Mouse (Mus musculus) MEL (cell line): ENCODE results near the gene Rmnd1. TPM values are rescaled to one million over a fixed set of nuclear protein-coding genes. Genes with fewer than 3 reads are reported as not detected.

ENCODE experiments used
- DNase-seq: peaks from one replicate; pipeline ENCODE4 v3.0.0; 2011; ENCODE audit warnings: low read depth, low spot score
- H3K27ac ChIP-seq: 2 replicates; pipeline ENCODE4 v1.5.1; 2012; ENCODE audit warnings: low read depth, mild to moderate bottlenecking, control low read depth, low read length, moderate library complexity; ENCODE audit not compliant: control insufficient read depth
- H3K27me3 ChIP-seq, 2 experiments: fragments of 150-350 bp in 1 of 2; sonication (generic) in 1 of 2; 2 replicates each; pipeline ENCODE4 v1.6.1; 2012; ENCODE audit warnings: low read length in 2 of 2, mild to moderate bottlenecking in 2 of 2, improper control_type of control experiment in 1 of 2, moderate library complexity in 1 of 2; ENCODE audit not compliant: insufficient read depth in 2 of 2, control insufficient read depth in 1 of 2
- H3K36me3 ChIP-seq, 2 experiments: 2 replicates each; pipeline ENCODE4 v1.6.1; 2012 to 2014; ENCODE audit warnings: low read length in 2 of 2, improper control_type of control experiment in 1 of 2, inconsistent platforms in 1 of 2, mild to moderate bottlenecking in 1 of 2; ENCODE audit not compliant: insufficient read depth in 2 of 2, control insufficient read depth in 1 of 2
- H3K4me1 ChIP-seq, 2 experiments: fragments of 150-350 bp in 1 of 2; sonication (generic) in 1 of 2; 2 replicates each; pipeline ENCODE4 v1.6.1; 2012; ENCODE audit warnings: low read length in 2 of 2, improper control_type of control experiment in 1 of 2, mild to moderate bottlenecking in 1 of 2; ENCODE audit not compliant: insufficient read depth in 2 of 2, control insufficient read depth in 1 of 2
- H3K4me3 ChIP-seq, 2 experiments: fragments of 150-350 bp in 1 of 2; sonication (generic) in 1 of 2; 2 replicates each; pipeline ENCODE4 v1.5.1; 2012; ENCODE audit warnings: low read depth in 2 of 2, low read length in 2 of 2, mild to moderate bottlenecking in 2 of 2, moderate library complexity in 2 of 2, control low read depth in 1 of 2, improper control_type of control experiment in 1 of 2; ENCODE audit not compliant: control insufficient read depth in 1 of 2, insufficient read depth in 1 of 2
- H3K79me2 ChIP-seq: 2 replicates; pipeline ENCODE4 v1.6.1; 2012; ENCODE audit warnings: mild to moderate bottlenecking, low read length, moderate library complexity; ENCODE audit not compliant: control insufficient read depth, poor library complexity, insufficient read depth
- H3K9ac ChIP-seq: 2 replicates; pipeline ENCODE4 v1.6.1; 2012; ENCODE audit warnings: low read depth, mild to moderate bottlenecking, control low read depth, low read length, moderate library complexity; ENCODE audit not compliant: control insufficient read depth, poor library complexity, severe bottlenecking
- H3K9me3 ChIP-seq: fragments of 150-350 bp; sonication (generic); replicated peaks from 2 replicates; pipeline ENCODE4 v1.6.1; 2012; ENCODE audit warnings: mild to moderate bottlenecking, low read length, improper control_type of control experiment, moderate library complexity; ENCODE audit not compliant: insufficient read depth
- BHLHE40 ChIP-seq: IDR thresholded peaks from 2 replicates; pipeline ENCODE4 v1.6.1; 2012; ENCODE audit warnings: low read depth, mild to moderate bottlenecking, inconsistent platforms, low read length, improper control_type of control experiment, borderline replicate concordance
- CHD1 ChIP-seq: IDR thresholded peaks from 2 replicates; pipeline ENCODE4 v1.6.1; 2012; ENCODE audit warnings: low read depth, mild to moderate bottlenecking, inconsistent platforms, low read length, improper control_type of control experiment
- CHD2 ChIP-seq: IDR thresholded peaks from 2 replicates; pipeline ENCODE4 v1.6.1; 2011; ENCODE audit warnings: low read length, improper control_type of control experiment
- CTCF ChIP-seq, 3 experiments: IDR thresholded peaks in 2 of 3; conservative IDR thresholded peaks in 1 of 3; 2 replicates each; pipeline ENCODE4 v1.5.1; 2011 to 2012; ENCODE audit warnings: low read length in 3 of 3, low read depth in 2 of 3, mild to moderate bottlenecking in 2 of 3, improper control_type of control experiment in 1 of 3, inconsistent platforms in 1 of 3, mixed read lengths in 1 of 3, moderate library complexity in 1 of 3; ENCODE audit not compliant: control insufficient read depth in 1 of 3, insufficient read depth in 1 of 3, poor library complexity in 1 of 3, severe bottlenecking in 1 of 3
- E2F4 ChIP-seq: IDR thresholded peaks from 2 replicates; pipeline ENCODE4 v1.6.1; 2011; ENCODE audit warnings: low read depth, low read length, improper control_type of control experiment, borderline replicate concordance
- ELF1 ChIP-seq: IDR thresholded peaks from 2 replicates; pipeline ENCODE4 v1.6.1; 2014; ENCODE audit warnings: low read depth, mild to moderate bottlenecking, inconsistent platforms, low read length, improper control_type of control experiment, moderate library complexity
- ETS1 ChIP-seq: IDR thresholded peaks from 2 replicates; pipeline ENCODE4 v1.6.1; 2012; ENCODE audit warnings: low read depth, mild to moderate bottlenecking, inconsistent platforms, low read length, improper control_type of control experiment, moderate library complexity
- GABPA ChIP-seq: IDR thresholded peaks from 2 replicates; pipeline ENCODE4 v1.6.1; 2012; ENCODE audit warnings: low read depth, mild to moderate bottlenecking, inconsistent platforms, low read length, improper control_type of control experiment, moderate library complexity
- GATA1 ChIP-seq: IDR thresholded peaks from 2 replicates; pipeline ENCODE4 v1.6.1; 2011; ENCODE audit warnings: low read depth, low read length, improper control_type of control experiment
- HCFC1 ChIP-seq: IDR thresholded peaks from 2 replicates; pipeline ENCODE4 v1.6.1; 2012; ENCODE audit warnings: low read depth, mild to moderate bottlenecking, inconsistent platforms, low read length, improper control_type of control experiment, moderate library complexity
- JUND ChIP-seq: IDR thresholded peaks from 2 replicates; pipeline ENCODE4 v1.6.1; 2011; ENCODE audit warnings: low read depth, mild to moderate bottlenecking, improper control_type of control experiment, low read length
- KAT2A ChIP-seq: conservative IDR thresholded peaks from 2 replicates; pipeline ENCODE4 v1.6.1; 2012; ENCODE audit warnings: low read depth, low read length, improper control_type of control experiment, inconsistent platforms
- MAFK ChIP-seq: IDR thresholded peaks from 2 replicates; pipeline ENCODE4 v1.6.1; 2011; ENCODE audit warnings: low read depth, mild to moderate bottlenecking, low read length, improper control_type of control experiment, borderline replicate concordance
- MAX ChIP-seq: IDR thresholded peaks from 2 replicates; pipeline ENCODE4 v1.6.1; 2011; ENCODE audit warnings: low read length, improper control_type of control experiment
- MAZ ChIP-seq: IDR thresholded peaks from 2 replicates; pipeline ENCODE4 v1.6.1; 2012; ENCODE audit warnings: low read depth, mild to moderate bottlenecking, inconsistent platforms, low read length, improper control_type of control experiment
- MEF2A ChIP-seq: IDR thresholded peaks from 2 replicates; pipeline ENCODE4 v1.6.1; 2014; ENCODE audit warnings: low read depth, mild to moderate bottlenecking, inconsistent platforms, low read length, improper control_type of control experiment; ENCODE audit not compliant: poor library complexity, insufficient replicate concordance, severe bottlenecking; ENCODE audit errors: extremely low read depth
- MXI1 ChIP-seq: IDR thresholded peaks from 2 replicates; pipeline ENCODE4 v1.6.1; 2011; ENCODE audit warnings: mild to moderate bottlenecking, low read depth, low read length, improper control_type of control experiment
- MYB ChIP-seq: IDR thresholded peaks from 2 replicates; pipeline ENCODE4 v1.6.1; 2011; ENCODE audit warnings: mild to moderate bottlenecking, low read depth, low read length, improper control_type of control experiment
- MYC ChIP-seq: IDR thresholded peaks from 2 replicates; pipeline ENCODE4 v1.6.1; 2011; ENCODE audit warnings: low read depth, mild to moderate bottlenecking, low read length, improper control_type of control experiment, moderate library complexity
- NELFE ChIP-seq: IDR thresholded peaks from 2 replicates; pipeline ENCODE4 v1.6.1; 2011; ENCODE audit warnings: low read depth, low read length, improper control_type of control experiment
- NRF1 ChIP-seq: IDR thresholded peaks from 2 replicates; pipeline ENCODE4 v1.6.1; 2014; ENCODE audit warnings: low read depth, mild to moderate bottlenecking, inconsistent platforms, low read length, improper control_type of control experiment, moderate library complexity; ENCODE audit not compliant: poor library complexity, insufficient read depth, severe bottlenecking
- POLR2A ChIP-seq, 2 experiments: IDR thresholded peaks; 2 replicates each; pipeline ENCODE4 v1.6.1; 2011 to 2012; ENCODE audit warnings: low read length in 2 of 2, mild to moderate bottlenecking in 2 of 2, control low read depth in 1 of 2, improper control_type of control experiment in 1 of 2, low read depth in 1 of 2, moderate library complexity in 1 of 2; ENCODE audit not compliant: control insufficient read depth in 1 of 2, insufficient read depth in 1 of 2, poor library complexity in 1 of 2
- POLR2AphosphoS2 ChIP-seq: IDR thresholded peaks from 2 replicates; pipeline ENCODE4 v1.6.1; 2011; ENCODE audit warnings: low read length, improper control_type of control experiment
- POLR2AphosphoS5 ChIP-seq: IDR thresholded peaks from 2 replicates; pipeline ENCODE4 v1.6.1; 2012; ENCODE audit warnings: low read depth, borderline replicate concordance, mild to moderate bottlenecking, inconsistent platforms, low read length, moderate library complexity, mixed read lengths
- RAD21 ChIP-seq: IDR thresholded peaks from 2 replicates; pipeline ENCODE4 v1.6.1; 2011; ENCODE audit warnings: mild to moderate bottlenecking, low read depth, low read length, improper control_type of control experiment
- RCOR1 ChIP-seq: IDR thresholded peaks from 2 replicates; pipeline ENCODE4 v1.6.1; 2012; ENCODE audit warnings: low read depth, mild to moderate bottlenecking, inconsistent platforms, low read length, improper control_type of control experiment
- SIN3A ChIP-seq: IDR thresholded peaks from 2 replicates; pipeline ENCODE4 v1.6.1; 2012; ENCODE audit warnings: low read length, improper control_type of control experiment, inconsistent platforms
- SMC3 ChIP-seq: IDR thresholded peaks from 2 replicates; pipeline ENCODE4 v1.6.1; 2011; ENCODE audit warnings: low read depth, low read length, improper control_type of control experiment
- TAL1 ChIP-seq: IDR thresholded peaks from 2 replicates; pipeline ENCODE4 v1.6.1; 2012; ENCODE audit warnings: mild to moderate bottlenecking, inconsistent platforms, low read length, moderate library complexity, mixed read lengths
- TBP ChIP-seq: IDR thresholded peaks from 2 replicates; pipeline ENCODE4 v1.8.0; 2011; ENCODE audit warnings: low read depth, low read length, improper control_type of control experiment
- TCF12 ChIP-seq: IDR thresholded peaks from 2 replicates; pipeline ENCODE4 v1.6.1; 2014; ENCODE audit warnings: low read depth, mild to moderate bottlenecking, inconsistent platforms, low read length, improper control_type of control experiment, moderate library complexity
- UBTF ChIP-seq: IDR thresholded peaks from 2 replicates; pipeline ENCODE4 v1.6.1; 2012; ENCODE audit warnings: low read depth, mild to moderate bottlenecking, inconsistent platforms, low read length, improper control_type of control experiment, moderate library complexity, borderline replicate concordance; ENCODE audit not compliant: insufficient read depth
- USF1 ChIP-seq: IDR thresholded peaks from 2 replicates; pipeline ENCODE4 v1.6.1; 2014; ENCODE audit warnings: low read depth, mild to moderate bottlenecking, inconsistent platforms, low read length, improper control_type of control experiment, moderate library complexity
- USF2 ChIP-seq, 2 experiments: IDR thresholded peaks; 2 replicates each; pipeline ENCODE4 v1.6.1; 2011 to 2012; ENCODE audit warnings: improper control_type of control experiment in 2 of 2, low read length in 2 of 2, borderline replicate concordance in 1 of 2, inconsistent platforms in 1 of 2, low read depth in 1 of 2, mild to moderate bottlenecking in 1 of 2; ENCODE audit not compliant: insufficient read depth in 1 of 2
- ZC3H11A ChIP-seq: IDR thresholded peaks from 2 replicates; pipeline ENCODE4 v1.6.1; 2012; ENCODE audit warnings: low read depth, mild to moderate bottlenecking, inconsistent platforms, low read length, improper control_type of control experiment
- ZKSCAN1 ChIP-seq: IDR thresholded peaks from 2 replicates; pipeline ENCODE4 v1.6.1; 2012; ENCODE audit warnings: low read depth, mild to moderate bottlenecking, inconsistent platforms, low read length, improper control_type of control experiment, moderate library complexity
- ZMIZ1 ChIP-seq: IDR thresholded peaks from 2 replicates; pipeline ENCODE4 v1.6.1; 2012; ENCODE audit warnings: low read depth, mild to moderate bottlenecking, inconsistent platforms, low read length, improper control_type of control experiment, moderate library complexity
- ZNF384 ChIP-seq: IDR thresholded peaks from 2 replicates; pipeline ENCODE4 v1.6.1; 2012; ENCODE audit warnings: low read depth, mild to moderate bottlenecking, inconsistent platforms, low read length, improper control_type of control experiment
- polyA plus RNA-seq, 2 experiments: library from polyadenylated mRNA; stranded (reverse) in 1 of 2; unstranded in 1 of 2; fragments of >175 nt in 1 of 2; fragments of >200 nt in 1 of 2; gene quantifications; 2 replicates each; pipeline versions ENCODE4 v1.2.1 to v1.2.4; 2012; ENCODE audit warnings: low replicate concordance in 2 of 2, low read depth in 1 of 2; ENCODE audit not compliant: insufficient read length in 2 of 2, insufficient read depth in 1 of 2, missing spikeins in 1 of 2
- total RNA-seq: library from RNA; depleted of rRNA; stranded (reverse); fragments of 300-350 nt; gene quantifications from 2 replicates; pipeline ENCODE4 v1.2.3, GENCODE M21; 2012

The Rmnd1 gene
- total and polyA plus RNA-seq, 3 experiments, result 38.8 to 39.6 TPM; not detected in 1

DNA sequence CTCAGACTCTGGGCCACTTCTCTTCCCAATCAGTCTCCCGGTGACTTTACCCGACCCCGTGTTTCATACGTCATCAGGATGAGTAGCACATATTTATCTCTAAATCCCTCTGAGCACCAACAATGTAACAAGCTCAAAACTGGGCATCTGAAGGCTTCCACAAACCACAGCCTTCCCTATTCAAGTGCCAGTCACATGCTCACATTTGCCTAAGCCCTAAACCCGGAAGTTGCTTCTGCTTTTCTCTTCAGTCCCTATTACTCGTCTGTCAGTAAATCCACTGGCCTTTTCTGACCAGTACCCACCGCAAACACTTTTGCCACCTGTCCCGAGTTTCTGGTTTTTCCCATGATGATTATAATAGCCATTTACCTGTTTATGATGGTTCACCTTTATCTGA is 1.8 kb downstream of the Rmnd1 start:
- H3K4me1 ChIP-seq, result peaks cover 5 to 23% of the 10 kb centered on the region in 2 experiments; a peak in 3 of 4 replicates
- H3K27me3 ChIP-seq, result no peaks in the 10 kb centered on the region
- H3K36me3 ChIP-seq, result peaks cover 3 to 18% of the 10 kb centered on the region in 2 experiments
- no peaks in the 10 kb centered on the region for H3K9me3 ChIP-seq
- peak overlapping the region; percentile 99 for H3K9ac ChIP-seq
- peak overlapping the region; percentile 74 to 98 for H3K4me3 ChIP-seq
- DNase-seq, result peak; percentile 63
- peak overlapping the region; percentile 39; the same call in 1 of the 2 replicates for H3K27ac ChIP-seq
- peaks cover 38% of the 10 kb centered on the region for H3K79me2 ChIP-seq
- no peak for TF ChIP-seq POLR2AphosphoS5
- TF ChIP-seq MYB, result no peak
- TF ChIP-seq TCF12, result no peak
- TF ChIP-seq RAD21, result no peak
- no peak for TF ChIP-seq POLR2A (IDR thresholded peaks at IDR 0.05; ENCODE audit: control insufficient read depth in 1 of 2, insufficient read depth in 1 of 2, low read depth in 1 of 2, low read length in 2 of 2, poor library complexity in 1 of 2)
- no peak for TF ChIP-seq SIN3A
- TF ChIP-seq MAZ, result no peak
- no peak for TF ChIP-seq NELFE
- TF ChIP-seq GATA1, result no peak
- no peak for TF ChIP-seq ZC3H11A
- peak in 1 of 2 experiments; percentile 46; a peak in 1 of 4 replicates for TF ChIP-seq USF2 (IDR thresholded peaks at IDR 0.05; ENCODE audit: borderline replicate concordance in 1 of 2, insufficient read depth in 1 of 2, low read depth in 1 of 2, low read length in 2 of 2)
- no peak for TF ChIP-seq SMC3
- no peak for TF ChIP-seq TAL1
- no peak for TF ChIP-seq ZKSCAN1
- TF ChIP-seq HCFC1, result 0 out of 2 replicates have a peak, but pooled peaks have one; percentile 45
- no peak for TF ChIP-seq POLR2AphosphoS2
- no peak for TF ChIP-seq CHD1
- no peak for TF ChIP-seq ZNF384
- no peak for TF ChIP-seq E2F4
- no peak for TF ChIP-seq TBP
- no peak for TF ChIP-seq ZMIZ1
- TF ChIP-seq UBTF, result no peak
- no peak for TF ChIP-seq CHD2
- TF ChIP-seq MXI1, result peak; percentile 59
- 0 out of 2 replicates have a peak, but pooled peaks have one; percentile 29 for TF ChIP-seq MAX
- TF ChIP-seq JUND, result 0 out of 2 replicates have a peak, but pooled peaks have one; percentile 27
- 0 out of 2 replicates have a peak, but pooled peaks have one; percentile 18 for TF ChIP-seq ETS1
- TF ChIP-seq ELF1, result peak; percentile 92
- no peak for TF ChIP-seq KAT2A
- TF ChIP-seq MAFK, result no peak
- TF ChIP-seq MYC, result 0 out of 2 replicates have a peak, but pooled peaks have one; percentile 66
- TF ChIP-seq RCOR1, result no peak
- no peak for TF ChIP-seq MEF2A
- TF ChIP-seq CTCF (IDR thresholded peaks at IDR 0.05 in 2 of 3, conservative IDR thresholded peaks at IDR 0.05 in 1 of 3; ENCODE audit: control insufficient read depth in 1 of 3, insufficient read depth in 1 of 3, low read depth in 2 of 3, low read length in 3 of 3, poor library complexity in 1 of 3, severe bottlenecking in 1 of 3), result no peak
- TF ChIP-seq NRF1, result no peak
- TF ChIP-seq GABPA, result no peak
- TF ChIP-seq USF1, result peak; percentile 84
- TF ChIP-seq BHLHE40, result peak; percentile 12; the same call in 1 of the 2 replicates
